Mouse (Mus musculus): ENCODE results near the gene Pam. TPM values are rescaled to one million over a fixed set of nuclear protein-coding genes. Genes with fewer than 3 reads are reported as not detected.

Gene Pam
- total RNA-seq (2021): 100 to 1,000 TPM; 672 to 774 TPM
- long read RNA-seq, experiment 1, full-length matches to known transcripts: 37 of 215 reads
- long read RNA-seq, experiment 1, partial matches to known transcripts: 129 of 215 reads
- long read RNA-seq, experiment 1, other reads (novel, unspliced or antisense): 49 of 215 reads
- long read RNA-seq, experiment 2, full-length matches to known transcripts: 19 of 125 reads
- long read RNA-seq, experiment 2, partial matches to known transcripts: 84 of 125 reads
- long read RNA-seq, experiment 2, other reads (novel, unspliced or antisense): 22 of 125 reads

- peak; percentile 88 to 93 for DNase-seq
Measured at GRCm38 (mm10) chr1:98095246-98095990, at the start of gene Pam. Gene Pam, minus strand, starts transcription at chr1:98095646.

- no peak for DNase-seq
Measured at GRCm38 (mm10) chr1:98144845-98145244, 49.4 kb upstream of the Pam start.

GRCm38 (mm10) chr1:98131244-98131643, 35.8 kb upstream of the Pam start:
- no peak for DNase-seq

- DNase-seq: no peak
Measured at GRCm38 (mm10) chr1:98129561-98130347, 34.3 kb upstream of the Pam start.

DNA sequence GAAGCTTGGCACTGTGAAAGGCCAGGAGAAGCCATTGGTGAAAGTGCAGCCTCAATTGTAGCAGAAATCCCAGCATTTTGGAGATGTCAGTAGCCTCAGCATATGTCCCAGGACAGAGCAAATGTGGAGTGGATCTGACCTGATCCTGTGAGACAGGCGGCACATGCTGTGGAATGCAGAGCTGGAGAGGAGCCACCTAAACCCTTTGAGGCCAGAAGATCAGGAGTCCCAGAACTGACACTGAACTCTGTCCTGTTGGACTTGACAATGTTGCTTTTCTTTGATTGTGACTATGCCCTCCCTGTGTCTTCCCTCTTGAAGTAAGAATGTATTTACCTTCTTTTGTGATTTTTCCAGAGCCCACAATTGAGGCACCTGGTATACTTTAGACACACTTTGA, 33.7 kb upstream of the Pam start:
- no peak for DNase-seq

- DNase-seq: no peak
Measured at GRCm38 (mm10) chr1:98128338-98129096, 33.1 kb upstream of the Pam start.

- DNase-seq: no peak
Measured at GRCm38 (mm10) chr1:98126268-98126667, 30.8 kb upstream of the Pam start.

- no peak for DNase-seq
Measured at GRCm38 (mm10) chr1:98124727-98125126, 29.3 kb upstream of the Pam start.

DNA sequence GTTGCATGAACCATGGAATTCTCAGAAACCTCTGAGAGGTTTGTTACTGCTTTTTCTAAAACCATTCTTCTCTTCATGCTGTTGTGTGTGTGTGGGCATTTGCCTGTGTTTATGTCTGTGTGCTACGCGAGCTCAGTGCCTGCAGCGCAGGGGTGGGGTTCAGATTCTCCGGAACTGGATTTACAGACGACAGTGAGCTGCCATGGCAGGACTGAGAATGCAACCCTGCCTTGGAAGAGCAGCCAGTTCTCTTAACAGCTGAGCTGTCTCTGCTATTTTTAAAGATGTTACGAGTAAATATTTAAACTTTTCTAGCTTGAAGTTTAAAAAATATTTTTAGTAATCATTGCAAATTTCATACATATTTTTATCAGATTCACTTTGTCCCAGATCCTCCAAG, 24.1 kb upstream of the Pam start:
- no peak for DNase-seq

- no peak for DNase-seq
Measured at GRCm38 (mm10) chr1:98107599-98107998, 12.2 kb upstream of the Pam start.

DNA sequence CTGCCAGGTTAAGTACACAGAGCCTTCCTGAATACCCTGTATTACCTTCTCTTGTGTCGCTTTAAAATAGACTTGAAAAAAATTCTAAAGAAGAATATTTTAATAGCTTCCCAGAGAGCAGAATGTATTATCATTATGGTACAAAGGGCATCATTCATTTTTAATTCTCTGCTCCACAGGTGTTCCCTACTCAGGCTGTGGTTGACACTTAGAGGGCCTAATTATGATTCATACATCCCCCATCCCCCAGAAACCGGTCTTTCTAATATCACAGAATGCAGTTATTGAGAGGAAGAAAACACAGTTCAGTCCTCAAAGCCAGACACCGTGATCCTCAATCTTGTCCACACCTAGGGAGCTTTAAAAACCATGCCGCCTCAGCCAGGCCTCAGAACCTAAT, 4.0 kb upstream of the Pam start:
- no peak for DNase-seq

DNA sequence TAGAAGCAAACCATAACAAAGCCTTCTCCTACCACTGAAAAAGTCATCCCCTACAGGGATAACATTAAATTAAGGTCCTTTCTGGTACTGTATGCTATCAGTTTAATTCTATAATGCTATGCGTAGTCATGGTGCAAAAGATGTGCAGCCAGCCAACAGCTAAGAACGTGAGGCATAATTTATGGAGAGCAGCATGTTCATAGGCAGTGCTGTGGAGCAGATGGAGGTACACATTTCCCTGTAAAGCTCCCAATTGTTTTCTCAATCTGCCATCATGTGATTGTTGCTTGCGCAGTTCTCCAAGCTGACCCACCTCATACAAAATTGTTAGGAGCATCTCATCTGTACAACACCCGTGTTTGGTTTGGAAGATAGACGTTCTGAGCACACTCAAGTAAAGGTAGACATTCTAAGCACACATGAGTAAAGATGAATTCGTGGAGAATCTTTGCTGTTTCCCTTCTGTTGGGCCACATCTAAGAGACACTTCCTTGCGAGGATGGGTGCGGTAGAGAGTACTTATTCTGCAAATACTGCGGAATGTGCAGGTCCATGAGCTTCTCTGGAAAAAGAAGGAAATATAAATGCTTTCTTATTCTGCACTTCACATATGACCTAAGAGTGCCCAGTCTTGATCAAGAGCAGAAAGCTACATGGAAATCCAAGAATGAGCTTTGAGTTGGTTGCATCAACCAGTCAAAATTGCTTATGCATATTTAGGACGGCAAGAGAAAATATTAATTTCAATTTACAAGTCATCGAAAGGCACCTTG, 2.7 kb upstream of the Pam start:
- no peak for DNase-seq

DNA sequence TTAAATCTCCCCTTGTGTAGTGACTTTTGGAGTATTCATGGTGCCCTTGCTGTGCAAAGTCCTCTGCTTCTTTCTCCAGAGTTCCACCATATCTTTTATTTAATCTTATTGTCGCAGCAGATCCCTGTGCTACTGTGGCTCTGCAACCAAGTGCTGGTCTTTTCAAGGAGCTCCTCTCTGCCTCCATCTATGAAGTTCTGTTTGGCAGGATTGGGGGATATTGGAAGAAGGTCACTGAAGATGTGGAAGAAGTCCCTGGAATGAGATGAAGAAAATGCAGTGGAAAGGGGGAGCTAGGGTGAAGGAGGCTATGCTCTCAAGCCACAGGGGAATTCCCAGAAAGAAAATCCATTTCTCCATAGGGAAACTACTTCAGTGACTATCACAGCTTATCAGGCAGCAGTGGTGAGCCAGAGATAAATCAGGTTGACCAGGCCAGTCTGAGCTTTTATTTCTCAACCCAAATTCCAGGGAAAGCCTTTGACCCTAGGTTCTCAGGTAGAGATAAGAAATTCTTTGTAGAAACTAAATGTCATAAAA, 1.0 kb upstream of the Pam start:
- no peak for DNase-seq

- no peak for DNase-seq
Measured at GRCm38 (mm10) chr1:98095991-98096330, 515 bp upstream of the Pam start.

- DNase-seq: peak; percentile 57 to 71
Measured at GRCm38 (mm10) chr1:98094811-98095245, 618 bp downstream of the Pam start.

- no peak for DNase-seq
Measured at GRCm38 (mm10) chr1:98089336-98089975, 6.0 kb downstream of the Pam start.

DNA sequence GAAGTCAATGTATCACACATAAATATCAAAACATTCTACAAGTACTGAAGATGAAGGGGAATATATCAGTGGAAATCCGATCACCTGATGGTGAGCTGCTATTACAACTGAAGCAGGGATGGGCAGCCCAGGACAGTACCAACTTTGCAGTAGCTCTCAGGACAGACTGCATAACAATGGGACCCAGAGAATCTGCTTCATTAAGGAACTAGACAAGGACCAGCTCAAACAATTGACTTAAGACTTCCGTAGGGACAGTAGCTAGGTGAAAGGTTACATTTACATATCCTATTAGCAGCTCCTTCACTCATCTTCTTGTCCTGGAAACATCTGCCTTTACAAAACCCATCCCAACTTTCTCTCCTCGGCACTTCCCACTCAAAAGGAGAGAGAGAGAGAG, 9.0 kb downstream of the Pam start:
- no peak for DNase-seq

DNA sequence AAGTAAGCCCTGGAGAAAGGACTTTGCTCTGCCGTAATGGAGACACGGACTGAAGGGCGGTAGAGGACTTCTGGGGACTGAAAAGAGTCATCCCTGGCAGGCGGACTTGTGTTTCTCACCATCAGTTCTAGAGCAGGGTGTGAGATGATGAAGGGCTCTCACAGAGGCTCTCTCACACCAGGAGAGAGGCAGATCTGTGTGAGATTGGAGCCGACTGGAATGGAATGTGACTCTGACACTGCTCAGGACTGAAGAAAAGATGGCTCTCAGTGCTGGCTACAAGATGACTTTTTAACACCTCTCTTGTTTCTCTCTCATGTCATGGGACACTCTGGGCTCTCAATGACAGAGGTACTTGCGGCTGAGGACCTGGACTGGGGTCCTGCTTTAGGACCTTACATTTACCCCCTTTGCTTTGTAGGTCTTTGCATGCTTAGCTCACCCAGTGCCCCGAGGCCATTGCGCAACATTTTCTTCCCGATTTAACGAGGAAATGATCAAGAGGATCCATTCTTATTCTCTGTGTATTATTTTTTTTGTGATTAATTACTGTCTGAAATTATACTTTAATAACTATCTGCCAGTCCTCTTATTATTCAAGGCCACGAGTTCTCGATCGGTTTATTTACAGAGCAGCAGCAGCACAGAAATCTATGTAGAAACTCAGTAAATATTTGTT, 10.7 kb downstream of the Pam start:
- DNase-seq: no peak

- no peak for DNase-seq
Measured at GRCm38 (mm10) chr1:98083508-98083907, 11.9 kb downstream of the Pam start.

DNA sequence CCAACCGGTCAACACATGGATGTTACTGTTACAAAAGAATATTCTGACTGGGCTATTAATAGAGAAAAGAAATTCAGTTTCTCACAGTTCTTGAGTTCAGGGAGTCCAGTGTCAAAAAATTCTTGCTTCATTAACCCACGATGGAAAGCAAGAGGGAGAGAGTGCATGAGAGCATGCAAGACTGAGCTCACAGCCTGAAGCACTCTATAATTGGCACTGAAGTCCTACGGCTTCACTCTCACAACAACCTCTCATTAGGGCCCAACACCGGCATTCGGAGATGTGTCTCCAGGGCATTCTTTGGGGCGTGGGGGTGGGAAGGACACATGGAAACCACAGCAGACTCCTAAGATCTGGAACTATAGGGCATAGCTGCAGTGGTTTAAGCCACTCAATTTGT, 12.5 kb downstream of the Pam start:
- DNase-seq: no peak

All from heart, adult 18-20 months (tissue).